Mouse (Mus musculus) neural tube, embryonic 12.5 days (tissue): ENCODE measurements around the gene Sost. TPM values are rescaled to one million over a fixed set of nuclear protein-coding genes. Genes with fewer than 3 reads are reported as not detected.

Experiments
- ATAC-seq: fragments of 200-750 bp; cut with Nextera tagmentation; 2 replicates; pipeline ENCODE4 v1.8.0; 2017; ENCODE audit warnings: low read depth, mild to moderate bottlenecking, moderate TSS enrichment, moderate library complexity; ENCODE audit not compliant: low FRiP score
- H3K27ac ChIP-seq: fragments of 300-500 bp; sonication (generic); 2 replicates; pipeline ENCODE4 v1.5.1; 2016
- H3K27me3 ChIP-seq: fragments of 300-500 bp; sonication (generic); replicated peaks from 2 replicates; pipeline ENCODE4 v1.6.1; 2016; ENCODE audit warnings: mild to moderate bottlenecking
- H3K36me3 ChIP-seq: fragments of 300-500 bp; sonication (generic); 2 replicates; pipeline ENCODE4 v1.6.1; 2016; ENCODE audit warnings: mild to moderate bottlenecking
- H3K4me1 ChIP-seq: fragments of 300-500 bp; sonication (generic); 2 replicates; pipeline ENCODE4 v1.6.1; 2016
- H3K4me2 ChIP-seq: fragments of 300-500 bp; sonication (generic); replicated peaks from 2 replicates; pipeline ENCODE4 v1.6.1; 2016; ENCODE audit warnings: mild to moderate bottlenecking
- H3K4me3 ChIP-seq: fragments of 300-500 bp; sonication (generic); 2 replicates; pipeline ENCODE4 v1.5.1; 2016
- H3K9ac ChIP-seq: fragments of 300-500 bp; sonication (generic); 2 replicates; pipeline ENCODE4 v1.6.1; 2016; ENCODE audit warnings: mild to moderate bottlenecking
- H3K9me3 ChIP-seq: fragments of 300-500 bp; sonication (generic); 2 replicates; pipeline ENCODE4 v1.6.1; 2016; ENCODE audit warnings: mild to moderate bottlenecking
- WGBS: fragments of 180-500 bp; shearing (Covaris S2); methylation state at CpG from one replicate; pipeline ENCODE4 v1.1.7; 2016; 5-methylcytosine and 5-hydroxymethylcytosine counted together
- polyA plus RNA-seq: library from polyadenylated mRNA; unstranded; fragments of >200 nt; fragmentation: Nextera tagmentation; extraction: Ambion mirVana; gene quantifications from 2 replicates; pipeline ENCODE4 v1.2.1, GENCODE M21; 2016

Gene Sost
- polyA plus RNA-seq, result 0.20 and 0.22 TPM in 2 replicates

GRCm38 (mm10) chr11:101966965-101967614 is at the start of gene Sost:
Sost (minus strand) TSS chr11:101967015.
- 16% methylated on average over 10 of the region's 10 CpGs for WGBS
- Histone ChIP-seq H3K9ac (no peak within 1 kb of the TSS), H3K27ac (no peak within 1 kb of the TSS), H3K27me3 (peaks cover 59% of the 10 kb centered on the region), H3K9me3 (no peaks in the 10 kb centered on the region), H3K4me2 (no peak within 1 kb of the TSS), H3K36me3 (no peaks in the 10 kb centered on the region), H3K4me3 (no peak within 1 kb of the TSS), H3K4me1 (peaks cover 50% of the 10 kb centered on the region)
- ATAC-seq, result no peak

- Histone ChIP-seq H3K9me3 (no peaks in the 10 kb centered on the region), H3K4me1 (peaks cover 9% of the 10 kb centered on the region), H3K27me3 (no peaks in the 10 kb centered on the region), H3K9ac (no peak overlapping the region), H3K4me3 (no peak overlapping the region), H3K36me3 (peaks cover 68% of the 10 kb centered on the region), H3K4me2 (no peak overlapping the region), H3K27ac (no peak overlapping the region)
- WGBS, result 98% methylated on average over 1 of the region's 1 CpGs
- ATAC-seq, result no peak
Observed at GRCm38 (mm10) chr11:102016136-102016535, 49.3 kb upstream of the Sost start.

GRCm38 (mm10) chr11:102015472-102015871 is 48.7 kb upstream of the Sost start:
- H3K4me3 ChIP-seq, result no peak overlapping the region
- H3K27ac ChIP-seq, result no peak overlapping the region
- no peaks in the 10 kb centered on the region for H3K9me3 ChIP-seq
- H3K36me3 ChIP-seq, result peaks cover 69% of the 10 kb centered on the region
- H3K4me2 ChIP-seq, result no peak overlapping the region
- no peak for ATAC-seq
- H3K27me3 ChIP-seq, result no peaks in the 10 kb centered on the region
- 69% methylated on average over 6 of the region's 6 CpGs for WGBS
- H3K9ac ChIP-seq, result no peak overlapping the region
- H3K4me1 ChIP-seq, result peaks cover 13% of the 10 kb centered on the region

GRCm38 (mm10) chr11:102013201-102013600 is 46.4 kb upstream of the Sost start:
- ATAC-seq, result no peak
- no peak overlapping the region for H3K9ac ChIP-seq
- H3K4me3 ChIP-seq, result no peak overlapping the region
- H3K27me3 ChIP-seq, result no peaks in the 10 kb centered on the region
- H3K27ac ChIP-seq, result no peak overlapping the region
- H3K4me2 ChIP-seq, result no peak overlapping the region
- peaks cover 20% of the 10 kb centered on the region for H3K4me1 ChIP-seq
- WGBS, result 91% methylated on average over 8 of the region's 8 CpGs
- H3K36me3 ChIP-seq, result peaks cover 75% of the 10 kb centered on the region
- no peaks in the 10 kb centered on the region for H3K9me3 ChIP-seq

- no peak overlapping the region for H3K4me2 ChIP-seq
- ATAC-seq, result no peak
- H3K27ac ChIP-seq, result no peak overlapping the region
- no peak overlapping the region for H3K9ac ChIP-seq
- H3K4me1 ChIP-seq, result peaks cover 20% of the 10 kb centered on the region
- WGBS, result 88% methylated on average over 8 of the region's 8 CpGs
- no peak overlapping the region for H3K4me3 ChIP-seq
- H3K27me3 ChIP-seq, result no peaks in the 10 kb centered on the region
- peaks cover 75% of the 10 kb centered on the region for H3K36me3 ChIP-seq
- no peaks in the 10 kb centered on the region for H3K9me3 ChIP-seq
Observed at GRCm38 (mm10) chr11:102011510-102011909, 44.7 kb upstream of the Sost start.

- ATAC-seq, result peak; percentile 68; the same call in 1 of the 2 replicates
- Histone ChIP-seq H3K4me1 (peaks cover 11% of the 10 kb centered on the region), H3K9ac (no peak overlapping the region), H3K4me2 (no peak overlapping the region), H3K36me3 (peaks cover 79% of the 10 kb centered on the region), H3K27me3 (no peaks in the 10 kb centered on the region), H3K9me3 (no peaks in the 10 kb centered on the region), H3K27ac (peak overlapping the region; percentile 27; the same call in 1 of the 2 replicates), H3K4me3 (no peak overlapping the region)
- WGBS, result 46% methylated on average over 13 of the region's 13 CpGs
Observed at GRCm38 (mm10) chr11:102010140-102010539, 43.3 kb upstream of the Sost start.

GRCm38 (mm10) chr11:102008954-102009637 is 42.3 kb upstream of the Sost start:
- no peak overlapping the region for H3K9ac ChIP-seq
- H3K4me3 ChIP-seq, result no peak overlapping the region
- no peak overlapping the region for H3K27ac ChIP-seq
- WGBS, result 83% methylated on average over 15 of the region's 15 CpGs
- H3K9me3 ChIP-seq, result no peaks in the 10 kb centered on the region
- peaks cover 11% of the 10 kb centered on the region for H3K4me1 ChIP-seq
- no peak overlapping the region for H3K4me2 ChIP-seq
- peaks cover 82% of the 10 kb centered on the region for H3K36me3 ChIP-seq
- ATAC-seq, result no peak
- no peaks in the 10 kb centered on the region for H3K27me3 ChIP-seq

GRCm38 (mm10) chr11:102008372-102008771 is 41.6 kb upstream of the Sost start:
- Histone ChIP-seq H3K4me3 (no peak overlapping the region), H3K9ac (no peak overlapping the region), H3K4me2 (no peak overlapping the region), H3K36me3 (peaks cover 85% of the 10 kb centered on the region), H3K9me3 (no peaks in the 10 kb centered on the region), H3K27ac (no peak overlapping the region), H3K4me1 (peaks cover 11% of the 10 kb centered on the region), H3K27me3 (no peaks in the 10 kb centered on the region)
- ATAC-seq, result no peak
- WGBS, result 93% methylated on average over 8 of the region's 8 CpGs

GRCm38 (mm10) chr11:102006688-102007087 is 39.9 kb upstream of the Sost start:
- H3K27me3 ChIP-seq, result no peaks in the 10 kb centered on the region
- peaks cover 11% of the 10 kb centered on the region for H3K4me1 ChIP-seq
- H3K9ac ChIP-seq, result no peak overlapping the region
- peaks cover 79% of the 10 kb centered on the region for H3K36me3 ChIP-seq
- ATAC-seq, result no peak
- no peaks in the 10 kb centered on the region for H3K9me3 ChIP-seq
- 85% methylated on average over 5 of the region's 5 CpGs for WGBS
- no peak overlapping the region for H3K4me2 ChIP-seq
- H3K27ac ChIP-seq, result no peak overlapping the region
- no peak overlapping the region for H3K4me3 ChIP-seq

- H3K4me3 ChIP-seq, result no peak overlapping the region
- H3K4me2 ChIP-seq, result no peak overlapping the region
- H3K36me3 ChIP-seq, result peaks cover 79% of the 10 kb centered on the region
- H3K27ac ChIP-seq, result no peak overlapping the region
- no peaks in the 10 kb centered on the region for H3K27me3 ChIP-seq
- no peaks in the 10 kb centered on the region for H3K9me3 ChIP-seq
- no peak for ATAC-seq
- 59% methylated on average over 9 of the region's 9 CpGs for WGBS
- H3K9ac ChIP-seq, result no peak overlapping the region
- H3K4me1 ChIP-seq, result peaks cover 11% of the 10 kb centered on the region
Observed at GRCm38 (mm10) chr11:102006271-102006670, 39.5 kb upstream of the Sost start.

GRCm38 (mm10) chr11:102004251-102004650 is 37.4 kb upstream of the Sost start:
- H3K4me2 ChIP-seq, result no peak overlapping the region
- no peak overlapping the region for H3K27ac ChIP-seq
- ATAC-seq, result no peak
- H3K4me1 ChIP-seq, result no peaks in the 10 kb centered on the region
- no peak overlapping the region for H3K4me3 ChIP-seq
- H3K9me3 ChIP-seq, result no peaks in the 10 kb centered on the region
- no peaks in the 10 kb centered on the region for H3K27me3 ChIP-seq
- WGBS, result 90% methylated on average over 8 of the region's 8 CpGs
- no peak overlapping the region for H3K9ac ChIP-seq
- H3K36me3 ChIP-seq, result peaks cover 75% of the 10 kb centered on the region

GRCm38 (mm10) chr11:101999466-101999865 is 32.7 kb upstream of the Sost start:
- 39% methylated on average over 4 of the region's 4 CpGs for WGBS
- H3K36me3 ChIP-seq, result peaks cover 32% of the 10 kb centered on the region
- no peak overlapping the region for H3K4me2 ChIP-seq
- ATAC-seq, result no peak
- H3K4me1 ChIP-seq, result no peaks in the 10 kb centered on the region
- H3K9ac ChIP-seq, result no peak overlapping the region
- H3K9me3 ChIP-seq, result no peaks in the 10 kb centered on the region
- H3K27me3 ChIP-seq, result no peaks in the 10 kb centered on the region
- no peak overlapping the region for H3K27ac ChIP-seq
- H3K4me3 ChIP-seq, result no peak overlapping the region

GRCm38 (mm10) chr11:101998258-101998657 is 31.4 kb upstream of the Sost start:
- H3K4me3 ChIP-seq, result no peak overlapping the region
- peaks cover 20% of the 10 kb centered on the region for H3K36me3 ChIP-seq
- ATAC-seq, result no peak
- no peaks in the 10 kb centered on the region for H3K4me1 ChIP-seq
- no peaks in the 10 kb centered on the region for H3K9me3 ChIP-seq
- H3K27ac ChIP-seq, result no peak overlapping the region
- 60% methylated on average over 5 of the region's 5 CpGs for WGBS
- H3K9ac ChIP-seq, result no peak overlapping the region
- no peak overlapping the region for H3K4me2 ChIP-seq
- H3K27me3 ChIP-seq, result no peaks in the 10 kb centered on the region
